Mouse (Mus musculus) hindbrain, embryonic 15.5 days (tissue): Measurements from ENCODE around the gene Rnaset2b. TPM values are rescaled to one million over a fixed set of nuclear protein-coding genes. Genes with fewer than 3 reads are reported as not detected.
"Not testable (repeated sequence)": the region's sequence is repeated elsewhere in the genome, so short reads cannot be mapped to it uniquely, and the experiment has no call there.

Source experiments
- ATAC-seq: fragments of 200-750 bp; cut with Nextera tagmentation; 2 replicates; pipeline ENCODE4 v1.8.0; 2017; ENCODE audit warnings: low read depth, moderate number of reproducible peaks, moderate TSS enrichment; ENCODE audit not compliant: low FRiP score
- H3K27ac ChIP-seq: fragments of 300-500 bp; sonication (generic); replicated peaks from 2 replicates; pipeline ENCODE4 v1.5.1; 2015; ENCODE audit warnings: mild to moderate bottlenecking, inconsistent platforms
- H3K27me3 ChIP-seq: fragments of 300-500 bp; sonication (generic); 2 replicates; pipeline ENCODE4 v1.6.1; 2015; ENCODE audit warnings: control low read depth, inconsistent platforms
- H3K36me3 ChIP-seq: fragments of 300-500 bp; sonication (generic); 2 replicates; pipeline ENCODE4 v1.6.1; 2015; ENCODE audit warnings: control low read depth, inconsistent platforms
- H3K4me1 ChIP-seq: fragments of 300-500 bp; sonication (generic); replicated peaks from 2 replicates; pipeline ENCODE4 v1.6.1; 2015; ENCODE audit warnings: control low read depth, inconsistent platforms
- H3K4me2 ChIP-seq: fragments of 300-500 bp; sonication (generic); 2 replicates; pipeline ENCODE4 v1.6.1; 2015; ENCODE audit warnings: moderate library complexity, mild to moderate bottlenecking, inconsistent platforms
- H3K4me3 ChIP-seq: fragments of 300-500 bp; sonication (generic); 2 replicates; pipeline ENCODE4 v1.5.1; 2015; ENCODE audit warnings: mild to moderate bottlenecking, inconsistent platforms
- H3K9ac ChIP-seq: fragments of 300-500 bp; sonication (generic); 2 replicates; pipeline ENCODE4 v1.6.1; 2015; ENCODE audit warnings: inconsistent platforms
- H3K9me3 ChIP-seq: fragments of 300-500 bp; sonication (generic); 2 replicates; pipeline ENCODE4 v1.6.1; 2016; ENCODE audit warnings: control low read depth, inconsistent platforms
- WGBS: fragments of 180-500 bp; shearing (Covaris S2); methylation state at CpG from one replicate; pipeline ENCODE4 v1.1.7; 2015; 5-methylcytosine and 5-hydroxymethylcytosine counted together
- polyA plus RNA-seq: library from polyadenylated mRNA; unstranded; fragments of >200 nt; fragmentation: Nextera tagmentation; extraction: Ambion mirVana; gene quantifications from 2 replicates; pipeline ENCODE4 v1.2.1, GENCODE M21; 2015

The Rnaset2b gene
- 107 and 116 TPM in 2 replicates for polyA plus RNA-seq

- H3K27me3 ChIP-seq, H3K4me1 ChIP-seq, H3K9me3 ChIP-seq, ATAC-seq, H3K36me3 ChIP-seq, H3K4me3 ChIP-seq, H3K27ac ChIP-seq, H3K9ac ChIP-seq, H3K4me2 ChIP-seq: not testable (repeated sequence)
- 89% methylated on average over 1 of the region's 8 CpGs for WGBS
Observed at GRCm38 (mm10) chr17:6970334-6970733, at the start of gene Rnaset2b. TSS of gene Rnaset2b (plus strand) at chr17:6970634.

- not testable (repeated sequence) for ATAC-seq, H3K4me3 ChIP-seq, H3K27ac ChIP-seq, H3K4me1 ChIP-seq, H3K27me3 ChIP-seq, H3K9ac ChIP-seq, H3K4me2 ChIP-seq, H3K36me3 ChIP-seq, H3K9me3 ChIP-seq
- WGBS, result 87% methylated on average over 6 of the region's 7 CpGs
Observed at GRCm38 (mm10) chr17:6931625-6932024, 38.8 kb upstream of the Rnaset2b start.

GRCm38 (mm10) chr17:6942560-6942959 lies 27.9 kb upstream of the Rnaset2b start:
- not testable (repeated sequence) for H3K27me3 ChIP-seq, ATAC-seq, H3K4me1 ChIP-seq, H3K36me3 ChIP-seq, H3K27ac ChIP-seq, H3K9ac ChIP-seq, H3K4me3 ChIP-seq, H3K4me2 ChIP-seq, H3K9me3 ChIP-seq
- WGBS, result no CpG with 5 or more reads among the region's 4 CpGs

GRCm38 (mm10) chr17:6947637-6947983 lies 22.8 kb upstream of the Rnaset2b start:
- peak overlapping the region; percentile 64 for H3K4me2 ChIP-seq
- WGBS, result no CpG with 5 or more reads among the region's 8 CpGs
- peak overlapping the region; percentile 91; the same call in 1 of the 2 replicates for H3K27ac ChIP-seq
- not testable (repeated sequence) for H3K9ac ChIP-seq, H3K9me3 ChIP-seq, H3K4me1 ChIP-seq, H3K36me3 ChIP-seq, H3K27me3 ChIP-seq
- peak overlapping the region; percentile 61 for H3K4me3 ChIP-seq
- peak; percentile 43 for ATAC-seq

- Histone ChIP-seq H3K4me3 (peak within 1 kb of the TSS; percentile 61), H3K9ac (peak within 1 kb of the TSS; percentile 58), H3K4me2 (peak within 1 kb of the TSS; percentile 64), H3K27ac (peak within 1 kb of the TSS; percentile 91)
- H3K9me3 ChIP-seq, H3K36me3 ChIP-seq, H3K4me1 ChIP-seq, H3K27me3 ChIP-seq: not testable (repeated sequence)
- ATAC-seq, result peak; percentile 97
- under 1% methylated on average over 66 of the region's 73 CpGs for whole genome bisulfite sequencing
Observed at GRCm38 (mm10) chr17:6947984-6948768, 22.3 kb upstream of the Rnaset2b start, which contains the start of gene Rsph3b. TSS of gene Rsph3b (minus strand) at chr17:6948682.

GRCm38 (mm10) chr17:6948769-6949228 lies 21.6 kb upstream of the Rnaset2b start:
- not testable (repeated sequence) for H3K27me3 ChIP-seq, H3K36me3 ChIP-seq, H3K9me3 ChIP-seq, H3K4me1 ChIP-seq
- Histone ChIP-seq H3K4me3 (peak overlapping the region; percentile 61), H3K4me2 (peak overlapping the region; percentile 64), H3K9ac (peak overlapping the region; percentile 58), H3K27ac (peak overlapping the region; percentile 91)
- WGBS, result 20% methylated on average over 9 of the region's 9 CpGs
- ATAC-seq, result peak; percentile 19; the same call in 1 of the 2 replicates

- WGBS, result 77% methylated on average over 7 of the region's 8 CpGs
- not testable (repeated sequence) for H3K27me3 ChIP-seq, H3K36me3 ChIP-seq, ATAC-seq, H3K27ac ChIP-seq, H3K9ac ChIP-seq, H3K4me3 ChIP-seq, H3K4me2 ChIP-seq, H3K4me1 ChIP-seq, H3K9me3 ChIP-seq
Observed at GRCm38 (mm10) chr17:6958881-6959280, 11.6 kb upstream of the Rnaset2b start.

- H3K27ac ChIP-seq, H3K9ac ChIP-seq, ATAC-seq, H3K27me3 ChIP-seq, H3K36me3 ChIP-seq, H3K4me1 ChIP-seq, H3K9me3 ChIP-seq: not testable (repeated sequence)
- Histone ChIP-seq H3K4me3 (peak overlapping the region; percentile 47), H3K4me2 (peak overlapping the region; percentile 50)
- 56% methylated on average over 5 of the region's 6 CpGs for WGBS
Observed at GRCm38 (mm10) chr17:6959543-6960259, 10.7 kb upstream of the Rnaset2b start.

- not testable (repeated sequence) for H3K4me1 ChIP-seq, H3K27me3 ChIP-seq, H3K27ac ChIP-seq, ATAC-seq, H3K9ac ChIP-seq, H3K36me3 ChIP-seq, H3K9me3 ChIP-seq
- WGBS, result under 1% methylated on average over 12 of the region's 12 CpGs
- Histone ChIP-seq H3K4me3 (peak overlapping the region; percentile 47), H3K4me2 (peak overlapping the region; percentile 50)
Observed at GRCm38 (mm10) chr17:6960349-6960748, 10.1 kb upstream of the Rnaset2b start.

- Histone ChIP-seq H3K4me2 (peak within 1 kb of the TSS; percentile 50), H3K9ac (peak within 1 kb of the TSS; percentile 57), H3K4me3 (peak within 1 kb of the TSS; percentile 47), H3K27ac (peak within 1 kb of the TSS; percentile 70)
- WGBS, result under 1% methylated on average over 41 of the region's 51 CpGs
- ATAC-seq, H3K27me3 ChIP-seq, H3K9me3 ChIP-seq, H3K4me1 ChIP-seq, H3K36me3 ChIP-seq: not testable (repeated sequence)
Observed at GRCm38 (mm10) chr17:6960776-6961175, 9.7 kb upstream of the Rnaset2b start, which contains the start of gene Tagap1. TSS of gene Tagap1 (minus strand) at chr17:6961156.

GRCm38 (mm10) chr17:6961181-6962000 lies 9.0 kb upstream of the Rnaset2b start:
- under 1% methylated on average over 18 of the region's 48 CpGs for WGBS
- peak overlapping the region; percentile 67 for H3K27ac ChIP-seq
- peak; percentile 96 for ATAC-seq
- peak overlapping the region; percentile 50 for H3K4me2 ChIP-seq
- H3K36me3 ChIP-seq, H3K9me3 ChIP-seq, H3K27me3 ChIP-seq, H3K9ac ChIP-seq, H3K4me1 ChIP-seq: not testable (repeated sequence)
- H3K4me3 ChIP-seq, result peak overlapping the region; percentile 47

- not testable (repeated sequence) for H3K9ac ChIP-seq, H3K27ac ChIP-seq, H3K4me2 ChIP-seq, ATAC-seq, H3K4me3 ChIP-seq, H3K4me1 ChIP-seq, H3K27me3 ChIP-seq, H3K9me3 ChIP-seq, H3K36me3 ChIP-seq
- 76% methylated on average over 4 of the region's 6 CpGs for WGBS
Observed at GRCm38 (mm10) chr17:6962339-6962738, 8.1 kb upstream of the Rnaset2b start.
